Mouse (Mus musculus) midbrain, embryonic 12.5 days (tissue): Measurements from ENCODE around the gene Prodh2. TPM values are rescaled to one million over a fixed set of nuclear protein-coding genes. Genes with fewer than 3 reads are reported as not detected.

Experiments used
- ATAC-seq: fragments of 200-750 bp; cut with Nextera tagmentation; 2 replicates; pipeline ENCODE4 v1.8.0; 2017; ENCODE audit warnings: low read depth, moderate TSS enrichment, moderate library complexity; ENCODE audit not compliant: low FRiP score
- H3K27ac ChIP-seq: fragments of 300-500 bp; sonication (generic); replicated peaks from 2 replicates; pipeline ENCODE4 v1.5.1; 2016; ENCODE audit warnings: mild to moderate bottlenecking
- H3K27me3 ChIP-seq: fragments of 300-500 bp; sonication (generic); 2 replicates; pipeline ENCODE4 v1.6.1; 2016; ENCODE audit warnings: mild to moderate bottlenecking
- H3K36me3 ChIP-seq: fragments of 300-500 bp; sonication (generic); 2 replicates; pipeline ENCODE4 v1.6.1; 2016
- H3K4me1 ChIP-seq: fragments of 300-500 bp; sonication (generic); 2 replicates; pipeline ENCODE4 v1.6.1; 2016
- H3K4me2 ChIP-seq: fragments of 300-500 bp; sonication (generic); replicated peaks from 2 replicates; pipeline ENCODE4 v1.6.1; 2016; ENCODE audit warnings: mild to moderate bottlenecking, moderate library complexity
- H3K4me3 ChIP-seq: fragments of 300-500 bp; sonication (generic); 2 replicates; pipeline ENCODE4 v1.5.1; 2016; ENCODE audit warnings: mild to moderate bottlenecking
- H3K9ac ChIP-seq: fragments of 300-500 bp; sonication (generic); replicated peaks from 2 replicates; pipeline ENCODE4 v1.6.1; 2016; ENCODE audit warnings: mild to moderate bottlenecking, moderate library complexity
- H3K9me3 ChIP-seq: fragments of 300-500 bp; sonication (generic); 2 replicates; pipeline ENCODE4 v1.6.1; 2016; ENCODE audit warnings: mild to moderate bottlenecking
- WGBS: fragments of 180-500 bp; shearing (Covaris S2); methylation state at CpG from one replicate; pipeline ENCODE4 v1.1.7; 2016; 5-methylcytosine and 5-hydroxymethylcytosine counted together
- polyA plus RNA-seq: library from polyadenylated mRNA; unstranded; fragments of >200 nt; fragmentation: Nextera tagmentation; extraction: Ambion mirVana; gene quantifications from 2 replicates; pipeline ENCODE4 v1.2.1, GENCODE M21; 2016

Prodh2 gene
- polyA plus RNA-seq, 1 experiment from 2014 or later = not detected

GRCm38 (mm10) chr7:30526399-30526798 is 33.0 kb downstream of the Prodh2 start:
- Histone ChIP-seq H3K4me2 (no peak overlapping the region), H3K4me1 (peaks cover 14% of the 10 kb centered on the region), H3K36me3 (peaks cover 94% of the 10 kb centered on the region), H3K27ac (no peak overlapping the region), H3K27me3 (no peaks in the 10 kb centered on the region), H3K9me3 (no peaks in the 10 kb centered on the region), H3K4me3 (no peak overlapping the region), H3K9ac (0 out of 2 replicates have a peak overlapping the region, but pooled peaks have one; percentile 24)
- no peak for ATAC-seq
- 21% methylated on average over 17 of the region's 17 CpGs for WGBS

GRCm38 (mm10) chr7:30526981-30527380 is 33.6 kb downstream of the Prodh2 start:
- H3K27me3 ChIP-seq = no peaks in the 10 kb centered on the region
- H3K9me3 ChIP-seq = no peaks in the 10 kb centered on the region
- peaks cover 100% of the 10 kb centered on the region for H3K36me3 ChIP-seq
- no peak overlapping the region for H3K4me2 ChIP-seq
- peak overlapping the region; percentile 24; the same call in 1 of the 2 replicates for H3K9ac ChIP-seq
- H3K4me1 ChIP-seq = peaks cover 19% of the 10 kb centered on the region
- WGBS = 90% methylated on average over 14 of the region's 14 CpGs
- no peak for ATAC-seq
- H3K27ac ChIP-seq = no peak overlapping the region
- H3K4me3 ChIP-seq = no peak overlapping the region

GRCm38 (mm10) chr7:30531291-30531815 is 37.9 kb downstream of the Prodh2 start:
- Histone ChIP-seq H3K27me3 (no peaks in the 10 kb centered on the region), H3K4me1 (peaks cover 41% of the 10 kb centered on the region), H3K36me3 (peaks cover 66% of the 10 kb centered on the region), H3K9me3 (no peaks in the 10 kb centered on the region), H3K9ac (peak overlapping the region; percentile 41; the same call in 1 of the 2 replicates), H3K4me2 (peak overlapping the region; percentile 79; the same call in 1 of the 2 replicates), H3K4me3 (0 out of 2 replicates have a peak overlapping the region, but pooled peaks have one; percentile 17), H3K27ac (no peak overlapping the region)
- no peak for ATAC-seq
- whole genome bisulfite sequencing = 86% methylated on average over 9 of the region's 9 CpGs

GRCm38 (mm10) chr7:30532931-30533330 is 39.5 kb downstream of the Prodh2 start:
- 0 out of 2 replicates have a peak overlapping the region, but pooled peaks have one; percentile 35 for H3K27ac ChIP-seq
- peak overlapping the region; percentile 91 for H3K9ac ChIP-seq
- no peak for ATAC-seq
- H3K27me3 ChIP-seq = no peaks in the 10 kb centered on the region
- H3K4me3 ChIP-seq = peak overlapping the region; percentile 82
- 11% methylated on average over 8 of the region's 8 CpGs for WGBS
- peak overlapping the region; percentile 79 for H3K4me2 ChIP-seq
- H3K9me3 ChIP-seq = no peaks in the 10 kb centered on the region
- H3K4me1 ChIP-seq = peaks cover 35% of the 10 kb centered on the region
- peaks cover 51% of the 10 kb centered on the region for H3K36me3 ChIP-seq

GRCm38 (mm10) chr7:30533941-30534632 is 40.7 kb downstream of the Prodh2 start:
- H3K9ac ChIP-seq = peak overlapping the region; percentile 91
- H3K27me3 ChIP-seq = no peaks in the 10 kb centered on the region
- peak overlapping the region; percentile 79 for H3K4me2 ChIP-seq
- WGBS = 5% methylated on average over 26 of the region's 26 CpGs
- peak overlapping the region; percentile 82 for H3K4me3 ChIP-seq
- peaks cover 48% of the 10 kb centered on the region for H3K36me3 ChIP-seq
- no peaks in the 10 kb centered on the region for H3K9me3 ChIP-seq
- peak overlapping the region; percentile 88 for H3K27ac ChIP-seq
- peak; percentile 29 for ATAC-seq
- H3K4me1 ChIP-seq = peaks cover 35% of the 10 kb centered on the region

- H3K36me3 ChIP-seq = peaks cover 47% of the 10 kb centered on the region
- H3K4me1 ChIP-seq = peaks cover 35% of the 10 kb centered on the region
- H3K9ac ChIP-seq = peak within 1 kb of the TSS; percentile 91
- H3K27ac ChIP-seq = peak within 1 kb of the TSS; percentile 88
- H3K27me3 ChIP-seq = no peaks in the 10 kb centered on the region
- H3K4me3 ChIP-seq = peak within 1 kb of the TSS; percentile 82
- H3K4me2 ChIP-seq = peak within 1 kb of the TSS; percentile 79
- ATAC-seq = peak; percentile 91
- H3K9me3 ChIP-seq = no peaks in the 10 kb centered on the region
- under 1% methylated on average over 76 of the region's 84 CpGs for WGBS
These were observed 41.5 kb downstream of the Prodh2 start, which contains the start of gene Arhgap33 for GRCm38 (mm10) chr7:30534633-30535577. Arhgap33 (minus strand) TSS chr7:30535060.

GRCm38 (mm10) chr7:30540572-30540971 is 47.1 kb downstream of the Prodh2 start:
- peaks cover 50% of the 10 kb centered on the region for H3K36me3 ChIP-seq
- H3K4me1 ChIP-seq = peaks cover 5% of the 10 kb centered on the region
- no peak for ATAC-seq
- no peak overlapping the region for H3K4me2 ChIP-seq
- H3K27me3 ChIP-seq = no peaks in the 10 kb centered on the region
- no peak overlapping the region for H3K27ac ChIP-seq
- H3K4me3 ChIP-seq = no peak overlapping the region
- H3K9ac ChIP-seq = no peak overlapping the region
- 89% methylated on average over 7 of the region's 7 CpGs for WGBS
- no peaks in the 10 kb centered on the region for H3K9me3 ChIP-seq

GRCm38 (mm10) chr7:30544327-30544726 is 50.9 kb downstream of the Prodh2 start:
- no peak overlapping the region; the same call in 1 of the 2 replicates for H3K9ac ChIP-seq
- WGBS = 96% methylated on average over 2 of the region's 2 CpGs
- peaks cover 63% of the 10 kb centered on the region for H3K36me3 ChIP-seq
- H3K4me2 ChIP-seq = no peak overlapping the region
- no peak for ATAC-seq
- no peaks in the 10 kb centered on the region for H3K27me3 ChIP-seq
- H3K4me3 ChIP-seq = no peak overlapping the region
- no peak overlapping the region for H3K27ac ChIP-seq
- no peaks in the 10 kb centered on the region for H3K4me1 ChIP-seq
- H3K9me3 ChIP-seq = no peaks in the 10 kb centered on the region

GRCm38 (mm10) chr7:30549880-30550279 is 56.5 kb downstream of the Prodh2 start:
- Histone ChIP-seq H3K27me3 (peaks cover 10% of the 10 kb centered on the region; the same call in 1 of the 2 replicates), H3K4me3 (no peak overlapping the region), H3K4me2 (no peak overlapping the region), H3K27ac (no peak overlapping the region), H3K4me1 (peaks cover 16% of the 10 kb centered on the region), H3K36me3 (peaks cover 33% of the 10 kb centered on the region; the same call in 1 of the 2 replicates), H3K9ac (no peak overlapping the region), H3K9me3 (no peaks in the 10 kb centered on the region)
- no peak for ATAC-seq
- 93% methylated on average over 2 of the region's 2 CpGs for WGBS

GRCm38 (mm10) chr7:30550603-30551002 is 57.2 kb downstream of the Prodh2 start:
- no peak overlapping the region for H3K4me3 ChIP-seq
- H3K9me3 ChIP-seq = no peaks in the 10 kb centered on the region
- H3K27me3 ChIP-seq = peaks cover 10% of the 10 kb centered on the region; the same call in 1 of the 2 replicates
- H3K27ac ChIP-seq = no peak overlapping the region
- no peak for ATAC-seq
- H3K9ac ChIP-seq = no peak overlapping the region
- 100% methylated on average over 1 of the region's 1 CpGs for WGBS
- H3K4me1 ChIP-seq = peaks cover 16% of the 10 kb centered on the region
- H3K4me2 ChIP-seq = no peak overlapping the region
- H3K36me3 ChIP-seq = peaks cover 40% of the 10 kb centered on the region

GRCm38 (mm10) chr7:30551445-30552101 is 58.2 kb downstream of the Prodh2 start:
- Histone ChIP-seq H3K9ac (peak overlapping the region; percentile 61), H3K27me3 (peaks cover 10% of the 10 kb centered on the region; the same call in 1 of the 2 replicates), H3K4me2 (peak overlapping the region; percentile 89), H3K27ac (peak overlapping the region; percentile 91), H3K9me3 (no peaks in the 10 kb centered on the region), H3K4me1 (peaks cover 16% of the 10 kb centered on the region), H3K4me3 (peak overlapping the region; percentile 70), H3K36me3 (peaks cover 41% of the 10 kb centered on the region)
- WGBS = 2% methylated on average over 10 of the region's 10 CpGs
- peak; percentile 64 for ATAC-seq
